Mouse (Mus musculus) induced T-regulatory cell, adult 2 months (primary cell): ENCODE data around the gene Wipf2.
A peak's percentile ranks its signal among the peaks of the same experiment; 100 is the strongest.

ENCODE experiments used
- DNase-seq: peaks from one replicate; pipeline ENCODE4 v3.0.0-alpha.2; 2012; ENCODE audit warnings: low read depth

The Wipf2 gene

DNA sequence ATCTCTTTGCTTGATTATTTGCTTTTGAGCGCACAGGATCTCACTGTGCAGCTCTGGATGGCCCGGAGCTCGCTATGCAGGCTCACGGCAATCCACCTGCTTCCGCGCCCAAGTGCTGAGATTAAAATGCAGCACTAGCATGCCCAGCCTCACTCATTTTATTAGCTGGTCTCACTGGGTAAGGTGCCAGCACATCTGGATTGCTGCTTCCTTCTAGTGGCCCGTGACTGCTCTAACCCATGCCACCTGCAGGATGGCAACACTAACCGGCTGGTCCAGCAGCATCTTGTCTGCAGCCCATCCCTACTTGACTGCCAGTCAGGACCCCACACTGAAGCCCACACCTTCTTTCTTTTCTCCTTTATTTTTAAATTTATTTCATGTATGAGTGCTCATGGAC is 9.3 kb upstream of the Wipf2 start:
- no peak for DNase-seq

DNA sequence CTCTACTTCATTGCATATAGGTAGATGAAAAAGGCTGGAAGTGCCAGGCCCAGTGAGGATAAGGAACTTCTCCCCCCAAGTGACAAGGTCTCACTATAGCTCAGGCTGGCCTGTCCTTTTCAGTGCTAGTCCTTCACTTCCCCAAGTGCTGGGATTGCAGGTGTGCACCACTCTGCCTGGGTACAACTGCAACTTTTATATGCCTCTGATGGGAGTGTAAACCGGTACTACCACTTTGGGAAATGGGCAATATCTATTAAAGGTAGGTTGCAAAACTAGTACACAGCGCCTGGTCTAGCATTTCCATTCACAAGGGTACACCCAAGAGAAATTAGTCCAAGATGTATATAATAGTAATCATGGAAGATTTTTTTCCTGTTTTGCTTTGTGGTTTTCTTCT is 8.8 kb upstream of the Wipf2 start:
- no peak for DNase-seq

DNA sequence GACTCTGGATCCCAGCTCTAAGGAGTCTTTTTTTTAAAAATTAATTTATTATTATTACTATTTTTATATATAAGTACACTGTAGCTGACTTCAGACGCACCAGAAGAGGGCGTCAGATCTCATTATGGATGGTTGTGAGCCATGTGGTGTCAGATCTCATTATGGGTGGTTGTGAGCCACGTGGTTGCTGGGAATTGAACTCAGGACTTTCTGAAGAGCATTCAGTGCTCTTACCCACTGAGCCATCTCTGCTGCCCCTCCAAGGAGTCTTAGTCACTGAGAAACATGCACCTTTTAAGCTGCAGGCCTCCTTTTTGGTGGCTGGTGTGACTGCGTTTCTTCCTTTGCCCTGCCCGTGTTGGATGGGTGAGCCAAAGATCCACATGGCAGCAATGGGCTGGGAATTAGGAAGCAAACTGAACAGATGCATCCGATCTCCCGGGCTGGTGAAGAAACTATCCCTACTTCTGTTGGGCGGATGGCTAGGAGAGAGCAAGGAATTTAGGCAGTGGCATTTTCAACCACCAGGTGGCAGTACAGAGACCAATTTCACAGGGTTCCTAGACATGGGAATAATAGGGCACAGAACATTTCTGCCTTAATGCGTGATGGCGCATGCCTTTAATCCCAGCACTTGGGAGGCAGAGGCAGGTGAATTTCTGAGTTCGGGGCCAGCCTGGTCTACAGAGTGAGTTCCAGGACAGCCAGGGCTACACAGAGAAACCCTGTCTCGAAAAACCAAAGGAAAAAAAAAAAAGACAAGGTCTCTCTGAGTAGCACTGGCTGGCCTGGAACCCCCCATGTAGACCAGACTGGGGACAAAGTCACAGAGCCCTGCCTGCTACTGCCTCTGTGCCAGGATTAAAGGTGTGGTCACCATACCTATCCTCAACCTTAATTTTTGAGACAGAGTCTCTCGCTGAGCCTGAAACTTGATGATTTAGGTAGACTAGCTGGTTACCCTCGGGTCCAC is 4.4 kb upstream of the Wipf2 start:
- peak; percentile 91 for DNase-seq

DNA sequence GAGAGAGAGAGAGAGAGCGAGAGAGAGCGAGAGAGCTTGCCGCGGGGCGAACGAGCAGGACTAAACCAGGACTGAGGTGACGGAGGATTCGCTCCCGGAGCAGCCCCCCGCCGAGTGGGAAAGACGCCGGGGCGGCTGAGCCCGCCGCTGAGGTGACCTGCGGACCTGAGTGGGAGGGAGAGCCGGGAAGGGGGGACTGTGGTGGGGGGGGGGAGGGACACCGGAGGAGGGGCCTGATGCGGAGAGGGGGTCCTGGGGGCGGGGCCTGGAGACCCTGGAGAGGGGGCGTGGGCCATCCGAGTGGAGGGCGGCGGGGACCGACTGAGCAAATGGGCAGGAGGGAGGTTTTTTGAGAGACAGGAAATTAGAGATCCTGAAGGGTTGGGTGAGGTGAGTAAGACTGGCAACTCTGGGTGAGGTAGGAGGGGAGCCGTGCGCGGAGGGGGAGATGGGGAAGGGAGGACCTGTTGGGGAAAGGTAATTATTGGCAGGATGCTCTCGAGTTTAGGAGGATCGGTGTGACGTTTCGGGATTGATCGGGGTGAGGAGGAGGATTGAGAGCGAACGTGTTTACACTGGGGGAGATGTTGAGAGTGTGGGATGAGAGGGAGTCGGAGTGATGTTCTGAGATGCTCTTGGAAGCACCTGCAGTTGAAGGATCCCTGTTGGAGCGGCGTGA is 452 bp downstream of the Wipf2 start:
- DNase-seq: peak; percentile 78

DNA sequence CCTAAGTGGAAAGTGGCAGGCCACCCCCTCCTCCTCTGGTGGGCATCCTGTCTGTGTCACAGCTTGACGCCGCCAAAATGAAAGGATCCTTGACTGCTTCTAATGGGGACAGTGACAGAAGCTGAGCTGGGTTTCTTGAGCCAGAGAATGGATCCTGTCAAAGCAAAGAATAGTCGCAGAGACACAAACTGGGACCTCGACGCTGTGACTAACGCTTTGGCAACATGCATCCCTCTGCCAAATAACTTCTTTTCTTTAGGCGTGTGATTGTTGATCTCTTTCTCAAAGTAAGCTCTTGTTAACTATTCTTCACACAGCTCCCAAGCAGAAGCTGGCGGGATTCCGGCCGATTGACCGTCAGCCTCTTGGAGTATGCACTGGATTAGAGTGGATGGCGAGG is 3.9 kb downstream of the Wipf2 start:
- no peak for DNase-seq

DNA sequence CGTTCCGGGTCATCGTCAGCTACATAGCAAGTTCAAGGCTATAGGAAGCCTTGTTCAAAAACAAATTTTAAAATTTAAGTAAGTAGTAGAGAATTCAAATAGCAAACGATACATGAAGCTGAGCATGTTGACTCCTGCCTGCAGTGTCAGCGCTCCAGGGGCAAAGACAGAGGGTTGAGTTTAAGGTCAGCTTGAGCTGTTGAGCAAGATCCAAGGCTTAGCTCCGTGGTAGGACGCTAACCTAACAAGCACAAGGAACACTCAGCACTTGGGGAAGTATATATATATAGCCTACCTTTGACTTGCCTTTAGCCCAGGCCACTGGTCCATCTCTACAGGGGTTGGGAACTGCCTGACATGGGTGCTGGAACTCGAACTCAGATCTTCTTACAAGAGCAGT is 6.5 kb downstream of the Wipf2 start:
- DNase-seq: no peak

DNA sequence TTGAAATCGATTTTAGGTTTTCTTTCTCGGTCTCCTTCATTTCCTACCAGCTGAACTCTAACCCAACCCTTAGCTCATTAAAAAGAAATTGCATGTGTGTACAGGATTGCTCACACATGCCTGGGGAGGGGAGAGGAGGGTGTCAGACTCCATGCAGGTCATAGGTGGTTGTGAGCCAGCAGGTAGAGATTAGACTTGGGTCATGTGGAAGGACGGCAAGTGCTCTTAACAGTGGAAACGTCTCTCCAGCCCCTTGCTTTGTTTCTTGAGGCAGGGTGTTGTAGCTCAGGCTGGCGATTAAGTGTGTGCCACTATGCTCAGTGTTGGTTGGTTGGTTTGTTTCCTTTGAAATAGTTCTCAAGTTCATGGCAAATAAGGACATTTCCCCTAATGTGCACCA is 7.4 kb downstream of the Wipf2 start:
- no peak for DNase-seq

DNA sequence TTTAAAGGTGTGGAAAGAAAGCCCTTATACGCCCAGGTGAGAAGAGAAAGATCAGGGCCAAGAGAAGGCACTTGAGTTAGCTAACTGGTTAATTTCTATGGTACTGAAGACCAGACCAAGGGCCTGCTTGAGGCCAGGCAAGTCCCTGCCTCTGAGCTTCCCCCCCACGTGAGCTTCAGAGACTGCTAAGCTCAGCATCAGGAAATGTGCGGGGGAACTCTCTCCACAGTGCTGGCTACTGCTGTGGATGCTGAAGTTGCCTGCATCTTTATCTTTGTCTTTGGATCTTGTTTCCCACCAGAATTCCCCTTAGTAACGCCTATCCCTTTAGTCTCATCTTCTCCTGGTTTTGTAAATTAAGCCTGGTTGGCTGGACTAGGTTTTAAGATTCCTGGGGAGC is 8.0 kb downstream of the Wipf2 start:
- DNase-seq: no peak

DNA sequence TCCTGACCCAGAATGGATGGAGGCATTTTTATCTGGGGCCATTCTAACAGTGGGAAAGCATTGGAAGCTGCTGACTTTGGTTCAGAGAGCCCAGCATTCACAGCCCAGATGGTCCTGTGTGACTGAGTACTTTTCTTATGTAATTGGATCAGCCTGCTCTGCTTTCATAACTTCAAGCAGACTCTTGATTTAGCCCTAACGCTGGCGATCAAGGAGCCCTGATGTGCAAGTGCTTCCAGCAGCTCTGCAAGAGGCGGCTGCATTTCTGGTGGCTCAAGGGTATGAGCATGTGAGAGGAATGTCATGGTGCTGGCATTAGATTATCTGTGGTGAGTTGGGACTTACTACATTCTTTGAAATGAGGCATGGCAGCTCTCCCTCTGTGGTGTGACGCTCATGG is 8.6 kb downstream of the Wipf2 start:
- no peak for DNase-seq

DNA sequence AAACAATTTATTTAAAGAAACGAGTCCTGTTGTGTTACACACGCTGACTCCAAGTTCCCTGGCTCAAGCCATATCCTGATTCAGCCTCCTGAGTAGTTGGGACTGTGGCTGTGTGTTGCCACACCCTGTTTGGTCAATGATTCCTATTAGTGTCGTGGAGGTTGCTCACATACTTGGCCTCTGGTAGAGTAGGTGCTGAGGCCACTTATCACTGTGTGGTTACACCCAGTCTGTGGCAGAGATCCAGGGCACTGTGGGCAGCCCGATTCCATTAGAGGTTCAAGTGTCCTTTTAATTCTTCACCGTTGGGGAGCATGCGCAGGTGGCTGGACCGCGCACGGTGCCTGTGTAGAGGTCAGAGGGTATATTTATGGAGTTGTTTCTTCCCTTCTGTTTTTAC is 10.5 kb downstream of the Wipf2 start:
- no peak for DNase-seq

DNA sequence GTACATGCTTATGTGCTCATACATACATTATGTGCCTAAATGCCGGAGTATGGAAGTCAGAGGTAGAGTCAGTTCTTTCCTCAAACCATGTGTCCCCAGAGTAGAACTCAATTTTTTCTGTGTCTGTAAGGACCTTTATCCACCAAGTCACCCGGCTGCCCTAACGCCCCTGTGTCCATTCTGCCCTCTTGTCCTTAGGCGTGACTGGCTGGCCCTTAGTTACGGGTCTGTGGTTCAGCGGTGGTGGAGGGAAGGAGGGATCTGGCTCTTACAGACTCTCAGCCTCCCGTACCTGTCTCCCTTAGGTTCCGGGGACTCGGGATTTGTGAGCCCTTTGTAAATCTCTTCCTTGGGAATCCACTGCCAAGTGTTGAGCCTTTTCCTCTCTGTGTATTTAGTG is 13.6 kb downstream of the Wipf2 start:
- no peak for DNase-seq

DNA sequence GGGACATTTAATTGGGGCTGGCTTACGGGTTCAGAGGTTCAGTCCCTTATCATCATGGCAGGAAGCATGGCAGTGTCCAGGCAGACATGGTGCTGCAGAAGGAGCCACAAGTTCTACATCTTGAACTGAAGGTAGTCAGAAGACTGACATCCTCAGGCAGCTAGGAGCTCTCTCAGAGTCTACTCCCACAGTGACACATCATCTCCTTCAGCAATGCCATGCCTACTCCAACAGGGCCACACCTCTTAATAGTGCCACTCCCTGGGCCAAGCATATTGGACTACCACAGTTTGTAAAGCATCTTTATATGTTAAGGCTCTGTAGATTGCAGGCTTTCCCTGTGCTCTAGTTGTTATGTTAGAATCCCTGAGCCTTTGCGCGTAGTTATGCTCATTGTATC is 24.3 kb downstream of the Wipf2 start:
- no peak for DNase-seq

DNA sequence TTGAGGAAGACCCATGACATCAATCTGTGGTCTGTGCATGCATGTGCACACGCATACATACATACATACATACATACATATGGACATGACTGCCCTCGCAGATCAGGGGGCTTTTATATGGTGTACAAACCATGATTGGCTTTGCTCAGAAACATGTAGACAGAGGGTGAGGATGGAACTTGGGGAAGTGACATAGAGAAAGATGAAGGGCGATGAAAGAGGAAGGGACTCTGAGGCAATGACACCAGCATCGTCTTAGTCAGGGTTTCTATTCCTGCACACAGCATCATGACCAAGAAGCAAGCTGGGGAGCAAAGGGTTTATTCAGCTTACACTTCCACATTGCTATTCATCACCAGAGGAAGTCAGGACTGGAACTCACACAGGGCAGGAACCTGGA is 25.6 kb downstream of the Wipf2 start:
- DNase-seq: no peak

DNA sequence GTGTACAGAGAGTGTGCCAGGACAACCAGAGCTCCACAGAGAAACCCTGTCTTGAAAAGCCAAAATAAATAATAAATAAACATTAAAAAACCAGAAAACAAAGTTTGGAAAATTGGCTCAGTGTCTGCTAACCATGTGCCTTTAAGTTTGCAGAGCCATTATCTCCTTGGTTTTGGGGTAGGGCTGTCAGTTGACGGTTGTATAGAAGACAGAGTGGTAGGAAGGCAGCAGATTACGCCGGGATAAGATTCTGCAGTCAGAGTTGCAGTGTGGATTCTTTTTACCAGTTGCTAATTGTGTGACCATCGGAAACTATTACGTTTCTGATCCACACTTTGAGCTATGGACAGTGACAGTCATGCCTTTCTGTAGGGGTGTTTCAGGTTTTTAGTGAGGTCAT is 26.5 kb downstream of the Wipf2 start:
- no peak for DNase-seq

DNA sequence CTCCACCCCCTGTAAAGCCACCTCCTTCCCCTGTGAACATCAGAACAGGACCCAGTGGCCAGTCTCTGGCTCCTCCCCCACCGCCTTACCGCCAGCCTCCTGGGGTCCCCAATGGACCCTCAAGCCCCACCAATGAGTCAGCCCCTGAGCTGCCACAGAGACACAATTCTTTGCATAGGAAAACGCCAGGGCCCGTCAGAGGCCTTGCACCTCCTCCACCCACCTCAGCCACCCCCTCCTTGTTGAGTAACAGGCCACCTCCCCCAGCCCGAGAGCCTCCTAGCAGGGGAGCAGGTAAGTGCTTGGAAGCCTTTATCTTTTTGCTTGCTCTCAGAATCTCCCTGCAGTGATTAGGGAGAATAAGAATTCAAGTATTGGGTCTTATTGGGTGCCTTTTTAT is 29.0 kb downstream of the Wipf2 start:
- no peak for DNase-seq

DNA sequence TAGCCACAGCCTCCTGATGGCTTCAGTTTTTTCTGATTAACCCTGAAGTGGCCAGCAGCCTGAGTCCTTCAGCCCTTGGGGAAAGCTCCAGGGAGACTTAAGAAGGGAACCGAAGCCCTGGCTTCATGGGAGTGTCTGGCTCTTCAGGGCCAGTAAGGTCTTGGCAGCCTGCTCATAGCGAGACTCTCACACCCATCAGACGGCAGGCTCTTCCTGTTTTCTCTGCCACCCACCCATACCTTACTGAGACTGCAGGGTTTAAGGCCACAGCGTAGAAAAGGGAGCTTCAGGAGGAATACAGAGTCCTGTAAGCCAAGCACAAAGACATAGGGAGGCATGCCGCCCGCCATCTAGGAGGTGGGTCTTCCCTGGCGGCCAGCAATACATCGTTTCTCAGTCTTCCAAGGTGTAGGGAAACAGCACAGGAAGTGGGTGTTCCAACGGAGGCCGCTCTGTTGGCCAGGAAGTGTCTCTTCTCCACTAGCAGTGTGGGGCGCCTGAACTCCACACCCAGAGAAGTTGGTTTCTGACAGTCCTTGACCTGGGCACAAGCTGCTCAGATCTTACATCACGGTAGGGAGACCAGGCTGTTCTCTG is 37.2 kb downstream of the Wipf2 start:
- DNase-seq: peak; percentile 73

DNA sequence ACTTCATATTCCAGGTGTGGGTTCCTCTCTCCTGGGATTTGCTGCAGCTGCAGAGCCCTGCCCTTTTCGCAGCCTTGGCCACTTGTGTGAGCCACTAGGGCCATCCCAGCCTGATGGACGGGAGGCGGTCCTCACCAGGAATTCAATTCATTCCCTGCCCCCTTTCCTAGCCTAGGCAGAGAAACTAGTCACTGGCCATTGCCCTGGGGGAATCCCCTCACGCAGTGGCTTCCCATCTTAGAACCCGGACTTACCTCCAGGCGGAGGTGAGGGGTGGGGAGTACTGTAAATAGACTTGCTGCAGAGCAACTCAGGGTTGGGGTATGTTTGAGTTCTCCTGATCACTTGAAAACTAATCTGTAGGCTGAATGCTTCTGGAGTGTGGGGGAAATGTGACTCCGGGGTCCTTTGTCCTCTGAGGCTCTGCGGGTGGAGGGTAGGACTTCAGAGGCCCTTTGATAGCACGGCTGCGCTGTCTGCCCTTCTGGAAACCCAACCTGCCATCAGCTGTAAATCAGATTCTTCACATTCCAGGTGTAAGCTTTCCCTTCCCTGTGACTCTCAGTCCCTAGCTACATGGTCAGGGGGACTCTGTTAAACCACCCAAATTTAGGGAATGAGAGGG is 39.3 kb downstream of the Wipf2 start:
- no peak for DNase-seq

DNA sequence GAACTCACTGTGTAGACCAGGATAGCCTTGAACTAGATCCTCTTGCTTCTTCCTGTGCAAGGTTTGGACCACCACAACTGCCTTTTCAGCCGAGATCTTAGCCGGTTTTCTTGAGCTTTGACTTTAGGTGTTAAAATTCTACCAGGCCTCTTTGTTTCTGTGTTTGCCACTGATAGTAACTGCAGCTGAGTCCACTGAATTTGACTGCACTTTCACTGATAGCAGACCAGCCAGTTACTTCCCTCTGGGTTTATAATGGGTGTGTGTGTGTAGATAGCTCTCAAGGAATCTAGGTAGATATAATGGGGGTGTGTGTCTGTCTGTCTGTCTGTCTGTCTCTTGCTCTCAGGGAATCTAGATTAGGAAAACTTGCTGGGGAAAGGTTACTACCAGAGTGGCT is 41.1 kb downstream of the Wipf2 start:
- DNase-seq: no peak

DNA sequence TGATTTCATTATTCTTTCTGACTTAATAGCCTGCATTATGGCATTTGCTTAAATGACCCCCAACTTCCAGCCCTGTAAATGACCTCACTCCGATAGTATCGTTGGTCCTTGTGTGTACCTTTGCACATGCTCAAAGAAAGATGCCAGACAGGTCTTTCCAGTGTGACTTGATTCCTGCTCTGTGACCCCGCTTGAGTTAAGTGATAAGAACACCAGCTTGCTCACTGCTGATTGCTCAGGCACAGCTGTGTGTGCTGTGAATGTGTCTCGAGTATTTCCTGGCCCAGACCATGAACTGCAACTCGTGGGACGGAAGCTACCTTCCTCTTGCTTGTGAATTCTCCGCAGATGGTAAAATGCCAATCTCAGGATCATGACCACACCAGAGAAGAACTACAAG is 41.6 kb downstream of the Wipf2 start:
- no peak for DNase-seq

DNA sequence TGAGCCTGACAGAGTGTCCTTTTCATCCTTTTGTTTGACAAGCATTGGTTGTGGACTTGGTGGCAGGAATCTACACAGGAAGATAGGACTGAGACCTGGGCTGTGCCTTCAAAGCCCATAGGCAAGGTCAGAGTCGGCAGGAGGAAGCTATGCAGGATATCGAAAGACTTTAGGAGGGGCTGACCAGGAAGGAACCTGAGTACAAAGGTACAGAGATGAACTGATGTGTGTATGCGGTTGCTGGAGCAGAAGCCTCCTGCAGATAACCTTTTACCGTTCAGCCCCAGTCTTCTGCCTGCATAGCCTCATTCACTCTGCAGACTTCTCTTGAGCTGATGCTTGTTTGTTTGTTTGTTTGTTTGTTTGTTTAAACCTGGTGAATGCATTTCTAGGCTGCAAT is 42.1 kb downstream of the Wipf2 start:
- no peak for DNase-seq

DNA sequence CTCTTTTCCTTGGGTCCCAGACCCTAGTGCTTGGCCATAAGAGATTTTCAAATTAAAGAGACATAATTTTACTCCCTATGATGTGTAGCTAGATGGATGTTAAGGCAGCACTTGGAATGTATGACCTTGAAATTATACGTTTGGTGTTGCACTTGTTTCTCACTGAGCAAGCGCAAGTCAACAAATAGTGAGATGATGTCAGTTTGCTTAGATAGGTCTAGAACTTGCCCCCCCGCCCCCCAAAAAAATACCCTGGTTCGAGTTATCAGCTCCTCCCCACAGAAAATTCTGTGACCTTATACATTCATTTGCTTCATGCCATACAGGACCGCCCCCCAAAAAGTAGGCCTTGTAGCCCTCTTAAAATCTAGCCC is 43.6 kb downstream of the Wipf2 start:
- no peak for DNase-seq

DNA sequence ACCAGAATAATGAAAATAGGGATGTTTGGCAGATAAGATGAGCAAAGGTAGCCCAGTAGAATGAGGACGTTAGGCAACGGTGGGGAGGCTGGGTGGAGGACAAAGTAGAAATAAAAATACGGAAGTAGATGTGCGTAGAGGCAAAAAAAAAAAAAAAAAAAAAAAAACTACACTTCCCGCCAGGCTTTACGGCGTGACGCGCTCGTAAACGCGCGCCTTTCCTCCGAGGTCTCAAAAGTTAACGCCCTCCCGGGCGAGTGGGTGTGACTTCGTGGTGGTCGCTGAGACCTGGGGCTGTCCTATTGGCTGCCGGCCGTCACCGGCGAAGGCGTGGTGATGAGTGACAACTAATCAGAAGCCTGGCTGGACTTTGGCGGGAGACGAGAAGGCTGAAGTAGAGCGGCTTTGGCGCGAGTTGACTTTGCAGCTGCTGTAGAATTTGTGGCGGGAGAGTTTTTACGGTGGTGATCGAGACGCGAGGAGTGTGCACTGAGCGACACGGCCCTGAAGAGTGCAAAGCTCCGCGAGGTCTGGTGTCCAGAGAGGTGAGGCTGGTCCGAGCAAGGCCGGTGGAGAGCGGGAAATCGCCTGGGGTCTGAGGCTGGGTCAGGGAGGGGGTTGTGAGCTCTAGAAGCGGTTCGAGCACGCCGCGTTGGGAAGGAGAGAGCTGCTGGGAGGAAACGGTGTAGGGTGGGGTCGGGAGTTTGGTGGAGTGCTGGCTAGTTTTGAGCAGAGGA is 44.2 kb downstream of the Wipf2 start, which contains the start of gene Cdc6:
Gene Cdc6, plus strand, starts transcription at position 365 of the 737 bp plus-strand sequence.
- peak; percentile 99 for DNase-seq
